Mouse (Mus musculus): ENCODE measurements around the gene Ackr4. TPM values are rescaled to one million over a fixed set of nuclear protein-coding genes. Genes with fewer than 3 reads are reported as not detected.

Ackr4 gene
- total and polyA plus RNA-seq, 3 experiments = 0.10 to 0.27 TPM; not detected in 1

- H3K36me3 ChIP-seq (ENCODE audit: control insufficient read depth in 1 of 2, insufficient read depth in 2 of 2, low read length in 2 of 2) = no peaks in the 10 kb centered on the region
- no peak for TF ChIP-seq MYC (IDR thresholded peaks at IDR 0.05; ENCODE audit: low read depth, low read length)
- no peak for TF ChIP-seq E2F4 (IDR thresholded peaks at IDR 0.05; ENCODE audit: borderline replicate concordance, low read depth, low read length)
- TF ChIP-seq POLR2AphosphoS2 (IDR thresholded peaks at IDR 0.05; ENCODE audit: low read length) = no peak
- no peak for TF ChIP-seq EP300 (IDR thresholded peaks at IDR 0.05; ENCODE audit: low read depth in 1 of 2, low read length in 2 of 2)
- no peak for TF ChIP-seq MXI1 (IDR thresholded peaks at IDR 0.05; ENCODE audit: low read depth, low read length)
- no peak for TF ChIP-seq MYB (IDR thresholded peaks at IDR 0.05; ENCODE audit: low read depth, low read length)
- no peak for TF ChIP-seq MAFK (IDR thresholded peaks at IDR 0.05; ENCODE audit: borderline replicate concordance, low read depth, low read length)
- TF ChIP-seq GABPA (IDR thresholded peaks at IDR 0.05; ENCODE audit: low read depth, low read length) = no peak
- no peak overlapping the region for H3K9ac ChIP-seq (ENCODE audit: control insufficient read depth, low read depth, low read length, poor library complexity, severe bottlenecking)
- H3K4me3 ChIP-seq (ENCODE audit: control insufficient read depth in 1 of 2, insufficient read depth in 1 of 2, low read depth in 2 of 2, low read length in 2 of 2) = no peak overlapping the region
- no peaks in the 10 kb centered on the region; the same call in 1 of the 2 replicates for H3K9me3 ChIP-seq (replicated peaks; ENCODE audit: insufficient read depth, low read length)
- no peak overlapping the region for H3K27ac ChIP-seq (ENCODE audit: control insufficient read depth, low read depth, low read length)
- H3K4me1 ChIP-seq (ENCODE audit: control insufficient read depth in 1 of 2, insufficient read depth in 2 of 2, low read length in 2 of 2) = no peaks in the 10 kb centered on the region
- H3K79me2 ChIP-seq (ENCODE audit: control insufficient read depth, insufficient read depth, low read length, poor library complexity) = no peaks in the 10 kb centered on the region
- no peaks in the 10 kb centered on the region for H3K27me3 ChIP-seq (ENCODE audit: control insufficient read depth in 1 of 2, insufficient read depth in 2 of 2, low read length in 2 of 2)
- no peak for DNase-seq (ENCODE audit: low read depth, low spot score)
Observed at GRCm38 (mm10) chr9:104106930-104107329, 19.8 kb downstream of the Ackr4 start.

DNA sequence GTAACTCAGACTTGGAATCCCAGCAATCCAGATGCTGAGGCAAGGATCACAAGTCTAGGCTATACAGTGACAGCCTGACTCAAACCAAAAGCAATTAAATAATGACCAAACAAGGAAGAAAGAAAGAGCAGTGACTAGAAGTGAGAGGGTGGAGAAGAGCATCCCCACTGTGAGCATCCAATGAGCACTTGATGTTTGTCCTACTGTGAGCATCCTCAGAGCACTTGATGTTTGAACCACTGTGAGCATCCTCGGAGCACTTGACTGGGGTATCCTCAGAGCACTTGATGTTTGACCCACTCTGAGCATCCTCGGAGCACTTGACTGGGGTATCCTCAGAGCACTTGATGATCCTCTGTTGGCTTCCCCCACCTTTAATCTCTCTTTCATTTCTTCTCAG is 21.7 kb downstream of the Ackr4 start:
- no peak overlapping the region for H3K27ac ChIP-seq (ENCODE audit: control insufficient read depth, low read depth, low read length)
- no peaks in the 10 kb centered on the region for H3K79me2 ChIP-seq (ENCODE audit: control insufficient read depth, insufficient read depth, low read length, poor library complexity)
- no peaks in the 10 kb centered on the region for H3K27me3 ChIP-seq (ENCODE audit: control insufficient read depth in 1 of 2, insufficient read depth in 2 of 2, low read length in 2 of 2)
- H3K4me3 ChIP-seq (ENCODE audit: control insufficient read depth in 1 of 2, insufficient read depth in 1 of 2, low read depth in 2 of 2, low read length in 2 of 2) = no peak overlapping the region
- no peaks in the 10 kb centered on the region for H3K4me1 ChIP-seq (ENCODE audit: control insufficient read depth in 1 of 2, insufficient read depth in 2 of 2, low read length in 2 of 2)
- no peak for DNase-seq (ENCODE audit: low read depth, low spot score)
- TF ChIP-seq MEF2A (IDR thresholded peaks at IDR 0.05; ENCODE audit: extremely low read depth, insufficient replicate concordance, low read depth, low read length, poor library complexity, severe bottlenecking) (no peak), NELFE (IDR thresholded peaks at IDR 0.05; ENCODE audit: low read depth, low read length) (no peak), TCF12 (IDR thresholded peaks at IDR 0.05; ENCODE audit: low read depth, low read length) (no peak), RAD21 (IDR thresholded peaks at IDR 0.05; ENCODE audit: low read depth, low read length) (no peak), CHD2 (IDR thresholded peaks at IDR 0.05; ENCODE audit: low read length) (no peak)
- H3K9ac ChIP-seq (ENCODE audit: control insufficient read depth, low read depth, low read length, poor library complexity, severe bottlenecking) = no peak overlapping the region
- H3K36me3 ChIP-seq (ENCODE audit: control insufficient read depth in 1 of 2, insufficient read depth in 2 of 2, low read length in 2 of 2) = no peaks in the 10 kb centered on the region
- H3K9me3 ChIP-seq (replicated peaks; ENCODE audit: insufficient read depth, low read length) = no peaks in the 10 kb centered on the region

- Histone ChIP-seq H3K36me3 (ENCODE audit: control insufficient read depth in 1 of 2, insufficient read depth in 2 of 2, low read length in 2 of 2) (no peaks in the 10 kb centered on the region), H3K9ac (ENCODE audit: control insufficient read depth, low read depth, low read length, poor library complexity, severe bottlenecking) (no peak overlapping the region), H3K27ac (ENCODE audit: control insufficient read depth, low read depth, low read length) (no peak overlapping the region), H3K4me3 (ENCODE audit: control insufficient read depth in 1 of 2, insufficient read depth in 1 of 2, low read depth in 2 of 2, low read length in 2 of 2) (no peak overlapping the region), H3K27me3 (ENCODE audit: control insufficient read depth in 1 of 2, insufficient read depth in 2 of 2, low read length in 2 of 2) (no peaks in the 10 kb centered on the region), H3K4me1 (ENCODE audit: control insufficient read depth in 1 of 2, insufficient read depth in 2 of 2, low read length in 2 of 2) (no peaks in the 10 kb centered on the region), H3K79me2 (ENCODE audit: control insufficient read depth, insufficient read depth, low read length, poor library complexity) (no peaks in the 10 kb centered on the region), H3K9me3 (replicated peaks; ENCODE audit: insufficient read depth, low read length) (no peaks in the 10 kb centered on the region)
- no peak for TF ChIP-seq RAD21 (IDR thresholded peaks at IDR 0.05; ENCODE audit: low read depth, low read length)
- TF ChIP-seq GATA1 (IDR thresholded peaks at IDR 0.05; ENCODE audit: low read depth, low read length) = no peak
- no peak for TF ChIP-seq MAZ (IDR thresholded peaks at IDR 0.05; ENCODE audit: low read depth, low read length)
- TF ChIP-seq RCOR1 (IDR thresholded peaks at IDR 0.05; ENCODE audit: low read depth, low read length) = no peak
- DNase-seq (ENCODE audit: low read depth, low spot score) = no peak
Observed at GRCm38 (mm10) chr9:104102901-104103300, 23.8 kb downstream of the Ackr4 start.
